Mouse (Mus musculus) hindlimb bud, embryonic 11.5 days (tissue): ENCODE data around the gene Npffr2.
"Not testable (repeated sequence)": the region's sequence is repeated elsewhere in the genome, so short reads cannot be mapped to it uniquely, and the experiment has no call there.

ENCODE experiments used
- DNase-seq: peaks from one replicate; pipeline ENCODE4 v3.0.0-alpha.2; 2012; ENCODE audit warnings: low read depth, low spot score; ENCODE audit errors: extremely low spot score

Gene Npffr2

GRCm38 (mm10) chr5:89526878-89527578, at the start of gene Npffr2:
Npffr2 (plus strand) TSS chr5:89527429.
- no peak for DNase-seq

- no peak for DNase-seq
These were observed 34.7 kb upstream of the Npffr2 start for GRCm38 (mm10) chr5:89492560-89492959.

- DNase-seq, result no peak
These were observed 27.0 kb upstream of the Npffr2 start for GRCm38 (mm10) chr5:89500182-89500581.

- DNase-seq, result no peak
These were observed 8.6 kb upstream of the Npffr2 start for GRCm38 (mm10) chr5:89518641-89519040.

GRCm38 (mm10) chr5:89526181-89526778, 949 bp upstream of the Npffr2 start:
- no peak for DNase-seq

GRCm38 (mm10) chr5:89528951-89529350, 1.7 kb downstream of the Npffr2 start:
- no peak for DNase-seq

GRCm38 (mm10) chr5:89529391-89529790, 2.2 kb downstream of the Npffr2 start:
- DNase-seq, result no peak

- DNase-seq, result no peak
These were observed 8.8 kb downstream of the Npffr2 start for GRCm38 (mm10) chr5:89536018-89536417.

- no peak for DNase-seq
These were observed 15.2 kb downstream of the Npffr2 start for GRCm38 (mm10) chr5:89542472-89542871.

GRCm38 (mm10) chr5:89543476-89543875, 16.2 kb downstream of the Npffr2 start:
- DNase-seq, result no peak

GRCm38 (mm10) chr5:89559118-89559517, 31.9 kb downstream of the Npffr2 start:
- not testable (repeated sequence) for DNase-seq

- DNase-seq, result no peak
These were observed 34.2 kb downstream of the Npffr2 start for GRCm38 (mm10) chr5:89561381-89561780.

GRCm38 (mm10) chr5:89578678-89579077, 51.4 kb downstream of the Npffr2 start:
- DNase-seq, result no peak

- DNase-seq, result no peak
These were observed 52.0 kb downstream of the Npffr2 start for GRCm38 (mm10) chr5:89579181-89579580.

- no peak for DNase-seq
These were observed 53.9 kb downstream of the Npffr2 start for GRCm38 (mm10) chr5:89581143-89581542.

- DNase-seq, result no peak
These were observed 54.6 kb downstream of the Npffr2 start for GRCm38 (mm10) chr5:89581742-89582366.

- DNase-seq, result no peak
These were observed 57.8 kb downstream of the Npffr2 start for GRCm38 (mm10) chr5:89585021-89585420.

- DNase-seq, result no peak
These were observed 65.1 kb downstream of the Npffr2 start for GRCm38 (mm10) chr5:89592301-89592700.

- DNase-seq, result peak; percentile 18
These were observed 84.2 kb downstream of the Npffr2 start for GRCm38 (mm10) chr5:89611322-89612015.

- no peak for DNase-seq
These were observed 85.0 kb downstream of the Npffr2 start for GRCm38 (mm10) chr5:89612262-89612661.

GRCm38 (mm10) chr5:89631599-89631998, 104.4 kb downstream of the Npffr2 start:
- DNase-seq, result no peak
